Mouse (Mus musculus): ENCODE data around the gene Galnt10. TPM values are rescaled to one million over a fixed set of nuclear protein-coding genes. Genes with fewer than 3 reads are reported as not detected.
"Not testable (repeated sequence)": the region's sequence is repeated elsewhere in the genome, so short reads cannot be mapped to it uniquely, and the experiment has no call there.

The Galnt10 gene
- polyA plus RNA-seq, 1 experiment from 2014 or later: 22.9 TPM

DNA sequence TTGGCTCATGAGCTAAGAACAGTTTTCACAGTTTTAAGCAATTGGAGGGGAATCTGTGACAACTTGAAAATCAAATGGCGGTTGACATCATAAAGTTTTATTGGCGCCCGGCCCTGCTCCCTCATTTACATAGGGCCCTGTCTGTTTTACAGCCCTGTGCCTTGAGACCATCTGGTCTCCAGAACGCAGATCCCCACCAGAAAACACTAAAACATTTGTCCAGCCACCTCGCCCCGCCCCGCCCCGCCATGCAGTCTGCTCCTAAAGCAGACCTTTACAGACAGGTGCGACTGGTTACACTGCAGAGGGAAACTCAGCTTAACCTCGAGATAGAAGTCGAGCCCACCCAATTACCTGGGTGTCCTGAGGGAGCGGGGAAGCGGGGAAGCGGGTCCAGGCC lies 134.6 kb downstream of the Galnt10 start:
- no peak for DNase-seq (ENCODE audit: low spot score)

DNA sequence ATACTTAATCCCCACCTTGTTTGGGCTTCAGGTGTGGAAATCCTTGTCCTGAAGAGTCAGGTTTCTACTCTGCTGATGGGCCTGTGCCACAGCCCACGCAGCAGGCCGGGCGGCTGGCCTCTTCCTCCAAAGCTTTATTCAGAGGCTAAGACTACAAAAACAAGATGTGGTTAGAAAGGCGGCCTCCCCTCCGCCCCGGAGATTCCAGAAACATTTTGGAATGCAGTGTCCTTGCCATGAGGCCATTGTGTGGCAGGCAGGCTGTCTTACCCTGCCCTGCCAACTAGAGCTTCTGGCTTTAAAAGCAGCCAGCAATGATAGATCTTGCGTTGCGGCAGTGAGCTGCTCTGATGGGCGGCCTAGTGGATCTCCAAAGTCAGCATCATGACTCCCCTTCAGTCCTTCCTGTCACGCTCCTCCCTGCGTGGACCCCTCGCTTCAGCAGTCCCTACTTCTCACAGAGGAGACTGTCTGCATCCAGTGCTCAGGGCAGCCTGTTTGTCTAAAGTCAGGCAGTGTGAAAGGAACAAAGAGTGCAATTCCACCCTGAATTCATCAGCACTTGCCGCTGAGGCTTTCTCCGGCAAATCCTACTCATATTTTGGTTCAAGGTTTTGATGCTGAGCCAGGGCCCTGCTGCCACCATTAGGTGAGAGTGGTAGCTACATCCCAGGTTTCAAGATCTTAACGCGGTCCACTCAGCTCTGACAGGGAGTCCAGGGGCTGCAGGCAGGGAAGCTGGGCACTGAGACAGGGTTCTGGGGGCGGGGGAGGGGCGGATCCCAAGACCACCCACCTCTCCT lies 141.6 kb downstream of the Galnt10 start:
- DNase-seq (ENCODE audit: low spot score): no peak

DNA sequence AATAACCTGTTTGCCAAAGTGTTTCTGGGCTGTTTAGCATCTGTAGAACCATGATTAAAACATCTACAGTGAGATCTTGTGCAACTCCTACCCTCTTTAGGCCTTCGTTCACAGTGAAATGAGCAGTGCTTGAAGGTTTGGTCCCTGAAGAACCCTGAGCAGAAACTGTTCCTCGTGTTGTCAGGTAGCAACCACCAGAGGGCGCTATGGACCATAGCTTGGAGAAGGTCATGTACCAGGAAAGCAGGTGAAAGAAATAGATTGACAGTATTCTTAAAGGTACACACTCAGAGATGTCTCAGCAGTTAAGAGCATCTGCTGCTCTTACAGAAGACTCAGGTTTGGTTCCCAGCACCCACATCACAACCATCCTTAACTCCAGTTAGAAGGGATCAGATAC lies 142.7 kb downstream of the Galnt10 start:
- DNase-seq (ENCODE audit: low spot score): peak; percentile 76

DNA sequence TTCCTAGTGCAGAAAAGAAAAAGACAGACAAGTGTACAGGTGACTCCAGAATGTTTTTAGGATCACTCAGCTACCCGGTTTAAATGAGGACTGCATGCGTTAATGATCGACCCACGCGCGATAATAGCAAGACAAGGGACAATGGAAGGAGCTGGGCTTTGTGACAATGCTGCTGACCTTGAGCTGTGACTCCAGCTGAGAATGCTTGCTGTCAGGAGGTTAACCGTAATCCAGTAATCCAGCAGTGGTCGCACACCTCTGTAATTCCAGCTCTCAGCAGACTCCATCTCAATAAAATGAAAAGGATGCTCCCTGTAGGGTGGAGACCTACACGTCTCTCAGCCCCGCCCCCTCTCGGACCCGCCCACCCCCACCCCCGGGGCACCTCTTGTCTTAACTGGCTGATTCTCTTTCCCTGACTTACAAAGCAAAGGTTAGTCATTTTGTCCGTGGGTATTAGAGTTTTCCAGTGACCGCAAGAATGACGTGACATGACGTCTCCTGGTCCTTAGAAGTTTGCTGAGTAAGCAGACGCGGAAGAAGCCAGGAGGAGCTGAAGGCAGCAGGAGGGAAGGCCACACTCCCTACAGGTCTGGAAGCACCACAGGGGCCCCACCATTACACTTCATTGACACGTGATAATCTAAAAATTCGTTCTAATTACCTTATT lies 145.8 kb downstream of the Galnt10 start:
- DNase-seq (ENCODE audit: low spot score): no peak

DNA sequence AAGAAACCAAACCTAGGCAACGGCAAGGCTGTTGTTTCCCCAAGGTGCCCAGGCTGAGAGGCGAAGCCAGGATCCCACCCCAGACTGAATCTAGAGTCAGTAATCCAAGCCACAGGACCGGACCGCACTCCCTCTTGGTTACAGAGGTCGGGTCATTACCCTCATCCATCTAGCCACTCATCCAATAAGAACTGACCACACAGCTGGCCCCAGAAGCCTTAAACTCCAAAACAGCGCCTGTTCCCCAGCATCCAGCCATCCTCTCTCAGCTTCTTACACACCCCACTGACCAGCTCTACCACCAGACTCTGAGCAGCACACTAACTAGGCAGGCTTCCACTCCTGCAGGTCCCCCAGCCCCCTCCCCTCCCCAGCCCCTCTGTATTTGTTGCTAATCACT lies 149.8 kb downstream of the Galnt10 start:
- DNase-seq (ENCODE audit: low spot score): no peak

DNA sequence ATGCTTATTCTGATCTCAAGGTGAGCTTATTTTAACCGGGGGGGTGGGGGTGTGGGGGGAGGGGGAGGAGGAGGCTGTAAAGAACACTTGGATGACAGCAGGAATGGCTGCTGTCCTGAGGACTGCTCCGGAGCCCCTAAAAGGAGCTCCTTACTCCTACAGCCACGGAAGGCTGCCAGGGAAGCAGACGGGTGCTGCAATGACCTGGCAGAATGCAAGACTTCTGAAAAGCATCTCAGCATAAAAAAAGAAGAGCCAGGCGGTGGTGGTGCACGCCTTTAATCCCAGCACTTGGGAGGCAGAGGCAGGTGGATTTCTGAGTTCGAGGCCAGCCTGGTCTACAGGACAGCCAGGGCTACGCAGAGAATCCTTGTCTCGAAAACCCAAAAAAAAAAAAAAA lies 152.6 kb downstream of the Galnt10 start:
- no peak for DNase-seq (ENCODE audit: low spot score)

DNA sequence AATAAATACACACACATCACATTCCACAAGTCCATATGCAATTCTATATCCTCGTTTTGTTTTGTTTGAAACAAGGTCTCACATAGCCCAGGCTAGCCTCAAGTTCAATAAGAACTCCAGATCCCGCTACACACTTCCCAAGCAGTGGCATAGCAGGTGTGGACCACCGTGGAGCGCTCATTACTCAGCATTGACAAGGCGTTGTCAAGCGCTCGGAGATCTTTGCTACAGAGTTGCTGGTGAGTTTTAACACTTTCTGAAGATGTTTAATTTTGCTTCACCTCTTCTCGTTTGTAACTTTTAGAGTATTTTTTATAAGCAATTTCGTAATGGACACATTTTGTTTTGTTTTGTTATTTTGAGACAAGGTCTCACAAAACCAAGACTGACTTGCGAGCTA lies 154.2 kb downstream of the Galnt10 start:
- DNase-seq (ENCODE audit: low spot score): no peak

DNA sequence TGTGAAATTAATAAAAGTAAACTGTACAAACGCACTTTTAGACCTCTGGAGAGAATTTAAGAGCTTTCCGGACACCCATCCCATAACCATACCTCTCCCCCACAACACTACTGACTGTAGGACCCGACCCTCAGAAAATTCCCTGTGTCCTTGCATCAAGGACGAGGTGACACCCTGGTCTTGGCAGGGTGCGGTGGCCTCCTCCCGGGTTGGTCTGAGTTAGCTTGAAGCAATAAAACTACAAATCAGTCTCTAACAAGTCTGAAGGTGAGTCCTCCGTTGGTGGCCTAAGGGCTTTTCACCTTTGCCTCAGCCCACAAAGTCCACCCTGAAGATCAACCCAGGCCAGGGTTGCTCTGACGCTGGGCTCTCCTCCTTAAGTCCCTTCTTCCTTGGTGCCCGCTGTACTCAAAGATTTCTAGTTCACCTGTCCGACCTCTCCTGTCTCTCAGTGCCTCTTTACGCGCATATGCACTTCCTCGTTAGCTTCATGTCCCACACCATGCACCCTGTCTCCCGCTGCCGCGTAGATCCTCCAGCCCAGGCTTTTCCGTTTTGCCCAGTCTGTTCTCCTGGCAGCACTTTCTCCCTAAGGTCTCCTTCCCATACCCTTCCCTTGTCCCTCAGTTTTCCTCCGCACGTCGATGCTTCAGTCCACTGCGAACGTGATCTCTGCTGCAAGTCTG lies 155.2 kb downstream of the Galnt10 start:
- no peak for DNase-seq (ENCODE audit: low spot score)

DNA sequence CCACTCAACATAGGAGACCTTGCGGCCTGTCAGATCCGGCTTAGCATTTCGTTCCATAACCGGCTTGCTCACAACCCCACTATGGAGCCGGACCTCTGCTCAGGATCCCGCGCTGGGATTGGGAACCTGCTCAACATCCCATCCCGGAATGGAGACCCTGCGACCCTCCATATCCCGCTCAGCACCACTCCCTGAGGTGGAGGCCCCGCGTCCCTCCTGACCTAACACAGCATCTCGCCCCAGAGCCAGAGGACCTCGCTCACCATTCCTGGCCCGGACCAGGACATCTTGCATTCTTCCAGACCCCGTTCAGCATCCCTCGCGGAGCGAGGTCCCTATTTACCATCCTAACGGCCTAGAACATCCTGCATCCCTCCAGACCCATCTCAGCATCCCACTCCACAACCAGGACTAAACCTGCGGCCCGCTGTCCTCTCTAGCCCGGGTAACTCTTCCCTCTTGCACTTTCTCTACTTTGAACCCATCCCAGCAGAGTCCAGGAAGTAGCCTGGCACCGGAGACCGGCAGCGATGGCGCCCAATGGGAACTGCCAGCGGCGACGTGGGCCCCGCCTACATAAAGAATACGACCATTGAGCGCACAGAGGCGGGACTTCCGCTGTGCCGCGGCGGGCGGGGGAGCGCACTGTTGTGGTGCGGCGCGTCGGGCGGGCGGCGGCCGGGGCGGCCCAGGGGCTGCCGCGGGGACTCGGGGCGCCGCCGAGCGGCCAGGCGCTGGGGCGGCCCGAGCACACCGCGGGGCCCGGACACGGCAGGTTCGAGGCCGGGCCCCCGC lies 155.9 kb downstream of the Galnt10 start, which contains the start of gene Sap30l:
TSS of gene Sap30l (plus strand) at position 667 of the 795 bp plus-strand sequence.
- DNase-seq (ENCODE audit: low spot score): peak; percentile 97

DNA sequence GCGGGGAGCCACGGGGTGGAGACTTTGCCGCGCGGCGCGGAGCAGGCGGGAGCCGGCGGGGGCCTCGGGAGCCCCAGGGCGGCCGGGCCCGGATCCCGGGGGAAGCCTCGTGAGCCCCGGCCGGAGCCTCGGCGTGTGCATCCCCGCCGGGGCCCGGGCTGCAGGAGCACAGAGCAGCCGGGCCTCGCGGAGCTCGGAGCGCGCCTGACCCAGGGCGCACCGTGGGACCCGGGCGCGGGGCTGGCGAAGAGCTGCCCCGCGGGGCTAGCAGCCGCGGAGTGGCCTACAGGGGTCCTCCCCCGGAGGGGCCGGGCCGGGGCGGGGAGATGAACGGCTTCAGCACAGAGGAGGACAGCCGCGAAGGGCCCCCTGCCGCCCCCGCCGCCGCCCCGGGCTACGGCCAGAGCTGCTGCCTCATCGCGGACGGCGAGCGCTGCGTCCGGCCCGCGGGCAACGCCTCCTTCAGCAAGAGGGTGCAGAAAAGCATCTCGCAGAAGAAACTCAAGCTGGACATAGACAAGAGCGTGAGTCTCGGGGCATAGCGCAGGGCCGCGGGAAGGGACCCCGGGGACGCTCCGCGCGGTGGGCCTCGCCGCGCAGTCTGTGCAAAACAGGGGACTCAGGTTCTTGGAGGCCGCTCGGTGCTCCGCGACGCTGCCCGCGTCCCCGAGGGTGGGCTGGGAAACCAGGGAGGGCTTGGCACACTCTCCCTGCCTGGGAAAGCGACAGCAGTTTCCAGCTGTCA lies 156.7 kb downstream of the Galnt10 start:
- peak; percentile 38 for DNase-seq (ENCODE audit: low spot score)

DNA sequence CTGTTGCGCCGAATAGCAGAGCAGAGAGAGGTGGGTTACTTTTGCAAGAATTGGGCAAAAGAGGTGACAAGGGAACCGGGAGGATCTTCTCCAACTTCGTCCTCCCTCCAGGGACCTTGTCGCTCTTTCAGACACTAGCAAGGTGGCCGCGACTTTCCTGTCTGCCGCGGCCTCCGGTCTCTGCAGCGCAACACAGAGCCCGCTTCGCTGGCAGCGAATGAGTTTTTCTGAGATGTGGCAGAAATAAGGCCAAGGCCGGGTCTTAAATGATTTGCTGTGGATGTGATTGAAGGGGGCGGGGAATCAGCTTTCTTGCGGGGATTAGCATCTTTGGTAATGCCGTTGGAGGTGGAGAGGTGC lies 157.2 kb downstream of the Galnt10 start:
- DNase-seq (ENCODE audit: low spot score): peak; percentile 35

DNA sequence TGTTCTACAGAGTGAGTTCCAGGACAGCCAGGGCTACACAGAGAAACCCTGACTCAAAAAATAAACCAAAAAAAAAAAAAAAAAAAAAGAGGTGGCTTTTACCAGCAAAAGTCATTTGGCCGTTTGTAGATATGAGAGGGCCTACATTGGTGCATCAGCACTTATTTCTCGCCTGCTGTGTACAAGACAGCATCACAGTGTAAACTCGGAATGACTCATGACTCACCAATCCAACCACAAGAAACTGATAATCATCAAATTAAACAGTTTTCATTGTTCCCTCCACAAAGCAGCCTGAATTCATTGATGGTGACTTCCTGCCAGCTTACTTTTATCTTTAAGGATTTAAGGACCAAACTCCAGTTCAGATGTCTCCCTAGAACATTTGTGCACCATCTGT lies 159.8 kb downstream of the Galnt10 start:
- no peak for DNase-seq (ENCODE audit: low spot score)

DNA sequence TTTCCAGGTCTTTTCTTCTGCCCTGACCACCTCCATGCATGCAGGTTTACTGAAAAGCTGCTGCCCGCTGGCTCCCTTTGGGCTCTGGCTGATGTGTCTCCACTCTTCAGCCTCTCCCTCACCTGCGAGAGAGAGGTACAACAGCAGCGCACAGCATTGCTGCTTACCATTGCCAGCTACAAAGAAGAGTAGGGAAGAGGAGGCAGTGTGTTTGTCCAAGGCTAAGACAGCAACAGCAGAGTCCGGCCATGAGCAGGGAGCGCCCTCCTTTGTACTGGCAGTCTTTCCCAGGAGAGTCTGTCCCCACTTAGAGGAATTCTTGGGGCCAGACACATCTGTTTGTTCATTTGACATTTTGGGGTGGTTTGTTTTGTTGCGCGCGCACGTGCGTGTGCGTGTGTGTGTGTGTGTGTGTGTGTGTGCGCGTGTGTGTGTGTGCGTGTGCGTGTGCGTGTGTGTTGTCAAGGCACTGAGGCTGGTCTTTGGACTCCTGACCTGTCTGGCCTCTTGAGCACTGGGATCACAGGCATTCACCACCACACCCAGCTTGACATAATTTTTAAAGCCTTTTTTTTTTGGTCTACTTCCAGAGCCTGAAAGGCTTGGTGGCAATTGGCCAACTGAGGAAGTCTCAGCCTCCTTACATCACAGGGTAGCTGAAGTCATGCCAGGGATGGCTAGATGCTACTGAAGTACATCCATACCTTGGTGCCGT lies 163.9 kb downstream of the Galnt10 start:
- no peak for DNase-seq (ENCODE audit: low spot score)

DNA sequence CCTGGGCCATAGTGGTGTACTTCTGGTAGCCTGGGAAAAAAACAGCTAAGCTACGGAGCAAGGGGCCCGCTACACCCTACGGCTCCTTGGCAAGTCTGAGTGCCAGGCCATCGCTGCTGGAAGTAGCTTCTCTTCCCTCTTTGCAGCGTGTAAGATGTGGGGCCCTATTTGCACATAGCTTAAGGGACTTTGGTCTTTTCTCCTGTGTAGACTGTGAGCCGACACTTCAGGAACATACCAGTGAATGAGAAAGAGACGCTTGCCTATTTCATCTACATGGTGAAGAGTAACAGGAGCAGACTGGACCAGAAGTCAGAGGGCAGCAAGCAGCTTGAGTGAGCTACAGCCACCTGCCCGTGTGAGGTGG lies 164.5 kb downstream of the Galnt10 start:
- DNase-seq (ENCODE audit: low spot score): no peak

DNA sequence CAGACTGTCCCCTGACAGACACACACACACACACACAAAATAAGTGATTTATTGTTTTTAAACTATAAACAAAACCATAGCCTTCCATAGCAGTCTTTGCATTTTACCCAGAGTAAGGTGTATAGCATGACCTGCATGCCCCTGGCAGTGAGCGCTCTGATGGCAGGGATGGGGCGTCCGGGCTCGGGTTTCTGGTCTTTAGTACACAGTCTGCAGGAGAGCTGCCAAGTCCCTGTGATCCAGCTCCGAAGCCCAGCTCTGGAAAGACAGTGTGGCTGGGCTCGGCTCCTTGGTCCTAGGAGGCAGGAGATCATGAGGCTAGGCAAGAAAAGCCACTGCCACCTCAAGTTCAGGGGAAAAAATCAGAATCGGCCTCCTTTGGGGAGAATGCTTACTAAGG lies 165.8 kb downstream of the Galnt10 start:
- DNase-seq (ENCODE audit: low spot score): no peak

DNA sequence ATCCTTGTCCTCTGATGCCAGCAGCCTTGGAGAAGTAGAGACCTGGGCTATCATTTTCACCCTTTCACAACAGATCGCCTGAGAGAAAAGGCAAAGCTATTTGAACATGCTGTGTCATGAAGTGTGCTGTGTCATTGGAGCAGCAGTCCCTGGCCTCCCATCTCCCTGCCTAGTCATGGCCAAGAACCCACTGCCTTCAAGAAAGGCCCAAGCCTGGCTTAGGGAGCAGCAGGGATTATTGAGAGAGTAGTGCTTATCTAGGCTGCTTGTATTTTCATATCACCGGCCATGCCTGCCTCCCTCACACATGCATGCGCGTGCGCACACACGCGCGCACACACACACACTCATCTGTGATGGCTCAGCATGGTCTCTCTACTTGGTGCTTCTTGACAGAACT lies 167.0 kb downstream of the Galnt10 start:
- DNase-seq (ENCODE audit: low spot score): no peak

DNA sequence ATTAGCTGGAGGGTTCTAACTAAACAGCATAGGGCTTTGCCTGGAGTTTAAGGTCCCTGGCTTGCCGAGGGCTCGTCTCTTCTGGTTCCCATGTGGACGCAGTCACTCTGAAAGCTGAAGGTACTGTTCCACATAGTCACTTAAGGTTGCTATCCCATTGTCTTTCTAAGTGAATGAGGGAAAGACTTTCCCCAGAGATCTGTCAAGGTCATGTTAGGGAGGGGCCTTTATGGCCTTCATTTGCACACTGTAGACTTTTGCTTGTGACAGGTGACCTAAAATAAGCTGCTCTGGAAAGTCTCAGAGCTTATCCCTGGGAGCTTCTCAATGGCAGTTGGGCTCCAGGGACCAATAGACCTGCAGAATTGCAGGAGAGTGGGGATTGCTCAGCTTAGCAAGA lies 168.4 kb downstream of the Galnt10 start:
- DNase-seq (ENCODE audit: low spot score): no peak

DNA sequence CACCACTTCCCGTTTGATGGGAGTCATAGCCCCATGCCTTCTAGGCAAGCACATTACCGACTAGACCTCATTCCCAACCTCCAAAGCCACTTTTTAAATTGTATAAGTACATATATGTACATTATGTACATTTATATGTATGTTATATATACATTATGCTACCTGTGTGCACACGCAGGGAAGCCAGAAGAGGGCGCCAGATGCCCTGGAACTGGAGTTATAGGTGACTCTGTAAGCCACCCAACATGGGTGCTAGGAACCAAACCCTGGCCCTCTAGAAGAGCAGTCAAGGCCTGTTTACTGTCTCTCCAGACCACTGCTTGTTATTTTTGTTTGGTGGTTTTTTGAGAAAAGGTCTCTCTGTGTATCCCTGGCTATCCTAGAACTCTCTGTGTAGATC lies 172.9 kb downstream of the Galnt10 start:
- no peak for DNase-seq (ENCODE audit: low spot score)

DNA sequence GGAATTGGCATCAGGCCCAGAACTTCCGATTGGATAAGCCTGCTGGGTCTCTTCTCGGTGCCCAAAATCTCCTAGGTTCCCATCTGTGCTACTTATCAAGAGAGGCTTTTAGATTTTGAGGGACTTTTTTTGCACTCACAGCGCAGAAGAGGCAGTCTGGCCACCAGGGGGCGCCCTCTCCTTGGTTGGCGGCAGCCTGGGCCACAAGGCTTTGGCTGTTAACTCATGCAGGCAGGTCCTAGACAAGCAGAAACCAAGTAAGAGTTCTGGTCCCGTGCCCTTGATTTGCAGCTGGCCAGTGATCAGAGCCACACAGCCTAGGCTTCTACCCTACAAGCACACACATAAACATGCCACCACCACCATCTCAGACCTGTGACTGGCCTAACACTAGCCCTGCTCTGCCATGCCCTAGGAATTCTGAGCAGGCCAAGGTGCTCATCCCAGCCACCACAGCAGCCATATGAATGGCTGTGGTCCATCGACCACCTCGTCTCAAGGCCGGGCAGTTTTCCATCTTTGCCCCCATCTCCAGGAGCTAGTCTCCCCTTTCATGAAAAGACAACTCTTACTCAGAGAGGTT lies 174.8 kb downstream of the Galnt10 start:
- peak; percentile 71 for DNase-seq (ENCODE audit: low spot score)

DNA sequence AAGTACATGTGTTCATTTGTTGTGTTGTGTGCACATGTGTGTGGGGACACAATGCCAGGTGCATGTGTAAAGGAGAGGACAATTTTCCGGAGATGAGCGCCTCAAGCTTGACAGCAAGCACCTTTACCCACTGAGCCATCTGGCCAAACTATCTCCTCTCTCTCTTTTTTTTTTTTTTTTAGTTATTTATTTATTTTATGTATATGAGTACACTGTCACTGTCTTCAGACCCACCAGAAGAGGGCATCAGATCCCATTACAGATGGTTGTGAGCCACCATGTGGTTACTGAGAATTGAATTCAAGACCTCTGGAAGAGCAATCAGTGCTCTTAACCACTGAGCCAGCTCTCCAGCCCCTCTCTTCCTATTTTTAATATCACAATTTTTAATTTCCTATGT lies 177.9 kb downstream of the Galnt10 start:
- not testable (repeated sequence) for DNase-seq (ENCODE audit: low spot score)

Data from thymus, postnatal 0 days (tissue).